In the genomic region with DNA sequence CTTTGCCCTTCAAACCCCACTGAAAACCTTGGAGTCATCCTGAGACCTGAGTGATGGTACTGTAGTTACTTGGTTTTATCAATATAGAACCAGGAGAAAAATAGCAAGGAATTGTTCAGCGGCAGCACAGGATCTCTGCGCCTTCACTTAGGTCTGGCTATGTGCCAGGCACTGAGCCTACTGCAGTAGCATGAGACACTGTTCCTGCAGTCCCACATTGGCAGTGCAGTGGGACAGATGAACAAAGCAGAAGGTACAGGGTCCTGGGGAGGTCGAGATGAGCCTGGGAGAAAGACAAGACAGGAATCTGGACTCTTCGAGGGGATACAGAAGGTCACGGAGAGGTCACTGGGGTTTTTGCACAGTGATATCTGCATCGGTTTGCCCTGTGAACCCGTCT, we compare ENCODE assay signal across 15 mouse cellular contexts.
DNase-seq lines count a peak whose midpoint lies in the region; ATAC-seq lines count a peak whose summit lies in the region.
"Had no signal": no experiment of that assay in that cellular context is flagged by ENCODE, and none has a peak within 500 bp of the region (broad histone marks: within the 10 kb centered on the region; RNA-seq: fewer than 3 reads in every experiment).

No protein-coding gene starts in this region.

- no peak overlapping the region for H3K9ac ChIP-seq in embryonic facial prominence, embryonic 14.5 days (ENCODE audit: low read depth, low read length)
- H3K9ac ChIP-seq: liver, embryonic 14.5 days; midbrain, embryonic 15.5 days; neural tube, embryonic 15.5 days had no signal

- no peak overlapping the region for H3K4me2 ChIP-seq in embryonic facial prominence, embryonic 14.5 days (ENCODE audit: low read depth, low read length)
- H3K4me2 ChIP-seq: midbrain, embryonic 15.5 days; neural tube, embryonic 15.5 days had no signal

- H3K9me3 ChIP-seq in embryonic facial prominence, embryonic 14.5 days (ENCODE audit: control insufficient read depth, low read length), result no peaks in the 10 kb centered on the region
- H3K9me3 ChIP-seq in embryonic facial prominence, embryonic 10.5 days, result no peaks in the 10 kb centered on the region
- H3K9me3 ChIP-seq: midbrain, embryonic 15.5 days; neural tube, embryonic 15.5 days had no signal

- peaks cover 13% of the 10 kb centered on the region for H3K4me1 ChIP-seq in embryonic facial prominence, embryonic 14.5 days (ENCODE audit: control insufficient read depth, insufficient read depth, low read length)
- peaks cover 45% of the 10 kb centered on the region for H3K4me1 ChIP-seq in embryonic facial prominence, embryonic 10.5 days
- H3K4me1 ChIP-seq: midbrain, embryonic 15.5 days; neural tube, embryonic 15.5 days had no signal

- H3K27me3 ChIP-seq in embryonic facial prominence, embryonic 14.5 days (replicated peaks; ENCODE audit: control insufficient read depth, insufficient read depth, low read length), result no peaks in the 10 kb centered on the region
- H3K27me3 ChIP-seq in embryonic facial prominence, embryonic 10.5 days (replicated peaks; ENCODE audit: low read depth, poor library complexity, severe bottlenecking), result no peaks in the 10 kb centered on the region
- H3K27me3 ChIP-seq: midbrain, embryonic 15.5 days; neural tube, embryonic 15.5 days had no signal

- no peaks in the 10 kb centered on the region for H3K36me3 ChIP-seq in embryonic facial prominence, embryonic 14.5 days (ENCODE audit: control insufficient read depth, insufficient read depth, low read length)
- no peaks in the 10 kb centered on the region for H3K36me3 ChIP-seq in embryonic facial prominence, embryonic 10.5 days (replicated peaks)
- H3K36me3 ChIP-seq: midbrain, embryonic 15.5 days; neural tube, embryonic 15.5 days had no signal

- 47% methylated on average over 7 of the region's 7 CpGs for WGBS in embryonic facial prominence, embryonic 14.5 days
- 55% methylated on average over 7 of the region's 7 CpGs for WGBS in embryonic facial prominence, embryonic 10.5 days

- no peak for ATAC-seq in embryonic facial prominence, embryonic 14.5 days (ENCODE audit: low read depth)
- ATAC-seq: intestine, postnatal 0 days; midbrain, embryonic 15.5 days had no signal

- H3K27ac ChIP-seq in embryonic facial prominence, embryonic 14.5 days (replicated peaks; ENCODE audit: low read depth, low read length), result no peak overlapping the region
- H3K27ac ChIP-seq in embryonic facial prominence, embryonic 10.5 days (replicated peaks), result no peak overlapping the region
- H3K27ac ChIP-seq: left cerebral cortex, adult 2 months; liver, embryonic 14.5 days; midbrain, embryonic 15.5 days; neural tube, embryonic 15.5 days had no signal

- DNase-seq in embryonic facial prominence, embryonic 14.5 days (ENCODE audit: low spot score), result peak; percentile 29
- no peak for DNase-seq in embryonic facial prominence, embryonic 10.5 days (ENCODE audit: low spot score)
- peak; percentile 51 for DNase-seq in heart, postnatal 4 days
- no peak for DNase-seq in heart, adult 9 months (ENCODE audit: low spot score in 2 of 2)
- peak; percentile 38 to 49 for DNase-seq in right cerebral cortex, postnatal 10 days (ENCODE audit: low spot score in 2 of 2)
- no peak for DNase-seq in right cerebral cortex, postnatal 25 days
- peak; percentile 55 to 65 for DNase-seq in kidney, postnatal 4 days
- DNase-seq in spleen, postnatal 10 days (ENCODE audit: low spot score in 2 of 2), result no peak
- DNase-seq: lung, postnatal 4 days; spleen, adult 18-20 months had no signal

- H3K4me3 ChIP-seq in embryonic facial prominence, embryonic 14.5 days (ENCODE audit: low read depth, low read length), result no peak overlapping the region
- H3K4me3 ChIP-seq in embryonic facial prominence, embryonic 10.5 days, result no peak overlapping the region
- H3K4me3 ChIP-seq: left cerebral cortex, adult 2 months; midbrain, embryonic 15.5 days; neural tube, embryonic 15.5 days had no signal

Comparison
In these comparisons a context has a peak if more than half of its experiments do, and no peak if none do; other contexts are left out.
1. DNase-seq: peak in embryonic facial prominence, embryonic 14.5 days (single experiment), heart, postnatal 4 days (single experiment), right cerebral cortex, postnatal 10 days (2 of 2) and kidney, postnatal 4 days (2 of 2); none in embryonic facial prominence, embryonic 10.5 days (single experiment), heart, adult 9 months (0 of 2), right cerebral cortex, postnatal 25 days (single experiment) and spleen, postnatal 10 days (0 of 2).